Mouse (Mus musculus): Measurements from ENCODE around the gene Fzd4. TPM values are rescaled to one million over a fixed set of nuclear protein-coding genes. Genes with fewer than 3 reads are reported as not detected.

Fzd4 gene
- total RNA-seq (2021) = 10 to 100 TPM; 32.2 to 34.5 TPM
- long read RNA-seq, experiment 1, full-length matches to known transcripts = 11 of 14 reads
- long read RNA-seq, experiment 1, partial matches to known transcripts = 0 of 14 reads
- long read RNA-seq, experiment 1, other reads (novel, unspliced or antisense) = 3 of 14 reads
- long read RNA-seq, experiment 2, full-length matches to known transcripts = 6 of 10 reads
- long read RNA-seq, experiment 2, partial matches to known transcripts = 0 of 10 reads
- long read RNA-seq, experiment 2, other reads (novel, unspliced or antisense) = 4 of 10 reads

DNA sequence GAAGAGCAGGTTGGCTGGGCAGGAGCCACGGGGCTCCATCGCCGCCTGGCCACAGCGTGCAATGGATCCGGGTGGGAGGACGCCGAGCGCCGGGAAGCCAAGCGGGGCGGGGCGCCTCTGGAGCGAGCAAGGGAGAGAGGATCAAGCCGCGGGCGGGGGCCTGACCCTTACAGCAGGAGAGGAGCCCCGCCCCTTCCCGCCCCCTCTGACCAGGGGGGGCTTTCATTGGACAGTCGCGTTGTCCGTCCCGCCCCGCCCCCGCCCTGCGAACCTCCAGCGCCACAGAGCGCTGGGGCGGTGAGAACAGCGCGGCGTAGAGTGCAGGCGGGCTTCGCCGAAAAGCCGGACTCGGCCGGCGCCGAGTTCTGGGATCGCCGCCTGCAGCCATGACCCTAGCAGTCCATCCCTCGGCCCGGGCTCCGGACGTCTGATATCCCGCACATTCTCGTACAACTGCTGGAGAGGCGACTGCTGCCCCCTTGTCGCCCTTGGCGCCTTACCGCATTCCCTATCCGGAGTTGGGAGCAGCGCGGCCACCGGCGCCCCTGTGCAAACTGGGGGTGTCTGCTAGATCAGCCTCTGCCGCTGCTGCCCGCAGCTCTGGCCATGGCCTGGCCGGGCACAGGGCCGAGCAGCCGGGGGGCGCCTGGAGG lies at the start of gene Fzd4, which contains the start of gene Tmem135:
Gene Fzd4, plus strand, starts transcription at position 275 of the 653 bp plus-strand sequence.
Gene Tmem135, minus strand, starts transcription at position 142 of the 653 bp plus-strand sequence.
- DNase-seq = peak; percentile 94 to 97

DNA sequence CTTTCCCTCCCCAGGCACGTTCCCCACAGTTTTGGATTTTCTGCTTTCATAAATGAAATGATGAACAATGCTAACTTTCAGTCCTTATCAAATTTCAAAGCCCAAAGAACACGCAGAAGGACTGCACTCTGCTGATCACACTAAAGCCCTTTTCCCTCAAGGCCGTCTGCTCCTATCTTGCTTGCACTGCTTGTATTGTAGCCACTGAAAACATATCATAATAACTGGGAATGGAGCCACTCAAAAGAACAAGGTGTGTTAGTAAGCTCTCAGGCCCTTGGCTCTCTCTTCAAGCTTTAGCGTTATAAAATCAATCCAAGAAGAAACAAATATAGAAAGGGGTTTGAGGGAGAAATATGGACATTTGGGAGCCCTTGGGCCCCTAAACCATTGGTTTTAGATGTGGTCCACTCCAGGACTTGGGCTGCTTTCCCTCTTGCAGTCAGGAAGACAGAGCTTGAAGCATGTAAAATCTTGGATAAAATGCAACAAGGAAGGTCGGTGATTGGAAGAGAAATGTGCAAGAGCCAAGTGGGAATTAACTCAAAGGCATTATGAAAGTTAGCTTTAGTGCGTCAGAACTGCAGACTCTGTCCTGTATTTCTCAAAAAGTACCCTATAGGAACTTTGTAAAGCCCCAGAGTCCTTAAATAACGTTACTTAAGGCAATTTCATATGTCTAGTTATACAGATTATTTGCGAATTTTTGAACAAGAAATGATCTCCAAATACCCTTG lies 48.5 kb upstream of the Fzd4 start:
- DNase-seq = peak in 1 of 2 experiments; percentile 6

DNA sequence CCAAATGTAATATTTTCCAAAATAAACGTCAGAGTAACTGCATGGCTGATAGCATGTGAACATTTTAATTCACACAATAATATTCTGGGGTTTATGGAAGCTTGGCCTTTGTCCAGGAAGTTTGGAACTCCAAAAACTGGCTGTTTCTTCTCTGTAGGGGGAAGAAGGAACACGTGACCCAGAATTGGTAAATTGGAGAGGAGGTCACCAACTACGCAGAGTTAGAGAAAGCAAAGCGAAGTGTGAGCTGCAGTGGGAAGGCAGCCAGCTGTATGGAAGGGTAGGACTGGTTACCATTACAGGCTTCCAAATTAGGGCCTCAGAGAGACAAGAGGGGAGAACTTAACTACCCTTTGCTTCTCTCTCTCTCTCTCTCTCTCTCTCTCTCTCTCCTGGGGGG lies 47.8 kb upstream of the Fzd4 start:
- peak; percentile 40 to 45 for DNase-seq

DNA sequence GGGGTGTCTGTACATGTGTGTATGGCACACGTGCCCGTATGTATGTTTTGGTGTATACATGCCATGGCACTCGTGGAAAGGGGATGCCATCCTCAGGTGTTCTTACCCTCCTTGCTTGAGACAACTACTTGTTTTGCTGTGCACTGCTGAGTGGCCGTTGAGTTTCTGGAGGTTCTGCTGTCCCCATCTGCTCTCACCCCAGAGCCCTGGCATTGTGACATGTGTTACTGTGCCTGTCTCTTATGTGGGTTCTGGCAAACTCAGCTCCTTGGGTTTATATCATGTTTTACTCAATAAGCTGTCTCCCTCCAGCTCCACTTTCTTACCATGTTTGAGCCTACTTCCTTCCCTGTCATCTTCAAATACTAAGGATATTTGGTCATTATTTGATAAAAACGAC lies 40.2 kb upstream of the Fzd4 start:
- no peak for DNase-seq

DNA sequence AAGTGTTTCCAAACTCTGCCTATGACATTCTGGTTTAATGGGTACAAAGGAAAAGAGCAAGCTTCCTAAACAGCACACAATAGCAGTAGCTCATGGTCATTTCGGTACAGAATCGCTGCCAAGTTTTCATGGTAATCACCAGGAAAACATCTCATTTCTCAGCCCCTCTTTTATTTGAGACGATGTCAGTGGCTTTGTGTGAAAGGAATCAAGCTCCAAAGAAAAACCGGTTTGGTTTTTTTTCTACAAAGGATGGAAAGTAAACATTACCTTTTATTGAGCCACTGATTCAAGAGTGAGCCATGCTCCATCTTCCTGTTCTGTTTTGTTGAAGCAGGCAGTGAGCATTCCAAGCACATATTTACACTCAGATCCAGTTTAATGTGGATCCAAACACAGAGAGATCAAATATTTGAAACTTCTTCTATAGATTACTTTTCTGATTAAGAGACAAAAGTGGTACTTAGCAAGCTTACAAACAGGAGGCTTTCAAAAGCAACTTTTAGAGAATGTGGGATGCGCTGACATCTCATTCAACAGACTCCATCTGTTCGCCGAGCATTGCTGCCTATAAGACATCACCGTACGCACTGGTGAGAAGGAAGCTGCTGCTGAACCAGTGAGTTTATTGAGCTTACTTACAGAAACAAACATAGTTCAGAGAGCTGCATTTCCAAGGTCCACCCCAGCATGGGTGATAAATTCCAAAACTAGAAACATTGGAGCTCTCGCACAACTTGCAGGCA lies 38.8 kb upstream of the Fzd4 start:
- no peak for DNase-seq

DNA sequence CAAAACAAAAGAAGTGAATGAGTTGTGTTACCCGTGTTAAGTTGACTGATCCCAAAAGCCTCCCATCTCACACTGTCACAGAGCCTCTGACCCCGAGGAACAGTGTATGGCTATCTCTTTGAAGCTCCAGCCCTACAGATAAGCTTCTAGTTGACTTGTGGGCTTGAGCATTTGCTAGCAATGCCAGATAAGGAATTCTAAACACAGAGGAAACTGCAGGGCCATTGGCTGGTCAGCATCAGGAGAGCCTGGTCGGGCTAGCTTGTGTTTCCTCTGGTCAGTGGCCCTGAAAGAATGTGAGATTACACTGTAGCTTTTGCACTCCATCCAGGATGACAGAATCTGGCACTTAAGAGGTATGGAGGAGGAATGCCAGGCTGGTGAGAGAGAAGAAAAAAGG lies 36.5 kb upstream of the Fzd4 start:
- peak; percentile 25 to 33 for DNase-seq

DNA sequence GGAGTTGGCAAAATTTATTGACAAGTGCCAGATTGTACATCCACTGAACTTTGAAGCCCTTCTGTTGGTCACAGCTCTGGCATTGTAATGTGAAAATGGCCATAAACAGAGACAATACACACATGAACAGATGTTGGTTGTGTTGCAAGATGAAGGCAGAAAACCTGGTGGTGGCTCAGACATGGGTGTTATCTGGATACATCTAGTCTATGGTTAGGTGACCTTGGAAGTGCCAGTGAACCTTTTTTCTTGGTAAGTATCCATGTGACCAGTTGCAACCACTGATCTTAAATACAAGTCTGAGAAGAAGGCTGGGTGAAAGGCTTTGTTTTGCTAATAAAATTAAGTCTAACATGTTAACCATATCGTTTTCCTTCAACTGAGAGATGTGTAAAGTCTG lies 34.1 kb upstream of the Fzd4 start:
- no peak for DNase-seq

DNA sequence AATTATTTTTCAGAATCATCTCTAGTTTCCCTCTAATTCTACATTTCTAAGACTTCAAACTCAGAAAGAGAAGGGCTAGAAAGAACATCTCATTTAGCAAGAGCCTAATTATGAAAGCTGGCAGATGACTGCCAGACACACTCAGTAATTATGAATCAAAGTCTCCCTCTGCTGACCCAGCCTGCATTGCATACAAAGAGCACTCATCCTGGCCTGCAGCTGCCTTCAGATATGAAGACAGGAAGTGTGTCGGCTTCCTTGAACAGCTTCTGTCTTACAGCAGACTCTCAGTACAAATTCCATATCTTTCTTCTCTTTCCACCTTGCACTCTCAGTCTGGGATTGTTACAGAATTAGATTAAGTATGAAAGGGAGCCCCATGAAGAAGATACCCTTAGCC lies 33.2 kb upstream of the Fzd4 start:
- peak; percentile 69 to 74 for DNase-seq

DNA sequence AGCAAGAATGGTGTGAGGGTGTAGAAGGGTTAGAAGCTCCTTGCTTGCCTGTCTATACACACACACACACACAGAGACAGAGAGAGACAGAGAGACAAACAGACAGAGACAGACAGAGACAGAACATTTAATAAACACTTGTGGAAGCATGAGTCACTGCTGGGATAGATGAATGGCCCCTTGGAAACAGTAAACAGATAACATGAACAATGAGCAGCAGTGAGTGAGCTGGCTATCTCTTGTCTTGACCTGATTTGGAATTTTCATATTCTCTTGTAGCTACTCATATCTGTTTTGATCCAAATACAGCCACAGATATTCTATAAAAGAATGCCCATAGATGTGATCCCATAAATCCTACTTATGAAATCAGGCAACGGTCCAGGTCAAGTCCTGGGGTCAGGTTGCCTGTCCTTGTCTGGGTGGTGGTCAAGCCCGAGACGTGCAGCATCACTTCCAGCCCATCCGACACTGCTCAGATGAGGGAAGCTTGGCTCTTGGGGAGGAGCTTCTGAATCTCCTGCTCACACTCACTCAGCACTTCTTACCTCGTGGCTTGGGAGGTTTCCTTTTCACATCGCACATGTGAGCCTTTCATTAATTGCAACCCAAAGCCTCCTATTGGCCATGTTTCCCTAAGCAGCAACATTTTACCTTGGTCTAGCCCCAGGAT lies 32.4 kb upstream of the Fzd4 start:
- no peak for DNase-seq

DNA sequence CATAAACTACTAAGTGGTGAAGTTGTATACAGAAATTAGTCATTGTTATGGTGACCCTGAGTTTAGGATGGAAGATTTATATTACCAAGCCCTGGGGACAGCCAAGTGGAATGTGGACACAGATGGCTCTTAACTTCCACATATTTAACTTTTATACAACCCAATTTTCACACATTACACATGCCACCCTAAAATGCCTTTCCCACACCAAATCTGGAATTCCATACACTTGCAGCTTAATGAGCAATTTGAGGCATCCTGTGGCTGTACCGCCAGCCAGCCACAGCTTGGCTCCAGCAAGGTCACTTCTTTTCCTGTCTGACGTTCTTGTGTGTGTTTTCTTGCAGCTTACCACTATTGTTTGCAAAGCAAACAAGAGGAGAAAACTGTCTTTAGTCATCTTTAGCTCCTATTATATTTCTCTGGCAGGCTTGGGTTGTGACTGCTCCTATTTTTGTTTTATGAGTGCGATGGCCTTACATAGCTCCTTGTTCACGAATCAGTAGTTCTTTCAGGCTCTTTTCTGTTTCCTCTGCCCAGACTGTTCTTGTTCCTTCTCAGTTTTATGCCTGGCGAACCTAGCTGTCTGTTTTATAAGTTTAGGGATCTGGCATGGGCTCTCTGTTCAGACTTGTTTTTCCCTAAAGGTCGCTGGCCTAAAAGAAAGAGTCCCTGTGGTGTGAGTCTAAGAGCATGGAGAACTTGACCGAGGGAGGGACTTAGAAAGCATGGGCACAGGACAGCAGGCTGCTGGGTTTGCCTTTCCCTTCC lies 23.0 kb upstream of the Fzd4 start:
- no peak for DNase-seq

DNA sequence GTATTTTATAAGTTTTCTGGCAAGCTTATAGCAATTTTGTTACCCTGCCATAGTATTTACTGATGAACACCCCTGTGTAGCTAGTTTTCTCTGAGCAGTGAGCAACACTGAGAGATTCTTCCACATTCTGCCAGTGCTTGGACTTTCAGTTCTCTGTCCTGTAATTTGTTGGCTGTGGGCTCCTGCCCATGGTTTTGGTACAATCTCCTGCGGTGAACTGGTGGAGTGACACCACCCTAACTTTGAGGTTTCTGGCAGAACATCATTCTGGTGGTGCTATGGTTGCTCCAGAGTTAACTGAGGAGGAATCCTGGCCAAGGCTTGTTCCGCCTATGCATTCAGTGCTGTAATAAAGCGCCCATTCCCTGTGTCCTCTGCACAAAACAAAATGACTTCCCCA lies 21.3 kb upstream of the Fzd4 start:
- no peak for DNase-seq

DNA sequence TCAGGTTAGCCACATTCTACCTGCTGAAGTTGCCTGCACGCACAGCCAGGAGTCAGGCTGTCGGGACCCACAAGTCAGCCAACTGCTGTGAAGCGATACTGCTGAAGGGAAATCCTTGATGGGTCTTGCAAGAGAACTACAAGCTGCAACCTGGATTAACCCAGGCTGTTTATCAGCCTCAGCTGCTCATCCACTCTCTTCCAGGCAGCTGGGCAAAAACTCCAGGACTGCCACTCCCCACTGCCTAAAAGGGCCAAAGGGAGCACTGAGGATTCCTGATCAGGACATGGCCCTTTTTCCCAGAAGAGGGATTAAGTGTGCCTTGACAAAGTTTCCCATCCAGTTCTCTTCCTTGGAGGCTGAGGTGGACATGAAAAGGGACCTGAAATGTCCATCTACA lies 15.2 kb upstream of the Fzd4 start:
- no peak for DNase-seq

DNA sequence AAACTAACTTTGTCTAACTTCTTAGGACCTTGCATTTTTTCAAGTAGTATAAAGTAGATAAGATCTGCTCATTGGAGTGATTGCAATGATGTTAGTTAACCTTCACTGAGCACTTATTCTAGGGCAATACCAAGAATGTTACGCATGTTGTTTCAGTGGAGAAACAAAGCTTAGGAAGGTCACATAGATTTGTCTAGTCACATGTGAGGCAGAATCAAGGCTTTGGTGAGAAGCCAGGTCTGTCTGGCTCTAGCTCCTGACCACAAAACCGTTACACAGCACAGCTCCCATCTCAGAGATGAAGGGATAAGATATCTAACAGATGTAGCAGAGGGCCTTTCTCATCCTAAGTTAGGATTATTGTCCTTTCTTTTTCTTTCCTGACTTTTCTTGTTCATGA lies 13.5 kb upstream of the Fzd4 start:
- DNase-seq = no peak

DNA sequence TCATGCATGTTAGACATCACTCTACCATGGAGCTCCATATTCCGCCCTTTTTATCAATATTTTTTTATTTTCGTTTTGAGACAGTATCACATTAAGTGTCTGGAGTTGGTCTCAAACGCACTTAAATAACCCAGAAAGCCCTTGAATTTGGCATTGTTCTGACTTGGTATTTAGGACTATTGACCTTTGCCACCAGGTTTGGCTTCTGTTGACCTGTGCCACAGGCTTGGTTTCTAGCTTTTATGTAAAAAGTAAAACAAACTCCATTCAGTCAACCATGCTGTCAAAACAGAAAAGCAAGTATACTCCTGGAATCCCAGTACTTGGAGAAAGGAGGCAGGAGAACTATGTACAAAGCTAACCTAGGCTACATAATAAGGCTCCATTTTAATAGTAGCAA lies 12.9 kb upstream of the Fzd4 start:
- no peak for DNase-seq

DNA sequence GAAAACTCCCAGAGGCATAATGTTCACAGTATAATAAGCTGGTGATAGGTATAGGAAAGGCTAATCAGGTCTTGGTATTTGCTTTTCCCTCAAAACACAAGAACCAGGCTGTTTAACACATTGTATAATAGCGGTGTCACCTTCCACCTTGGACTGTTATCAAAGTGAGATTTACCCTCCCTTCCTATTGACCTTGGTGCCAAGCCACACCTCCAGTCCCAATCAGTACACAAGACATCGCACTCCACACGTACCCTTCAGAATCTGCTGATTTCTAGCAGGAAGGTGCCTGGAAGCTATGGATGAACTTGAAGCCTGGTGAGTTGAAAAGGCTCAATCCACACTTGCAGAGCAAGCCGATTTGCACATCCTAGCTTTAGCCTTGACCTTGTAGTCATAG lies 12.3 kb upstream of the Fzd4 start:
- peak; percentile 52 to 72 for DNase-seq

DNA sequence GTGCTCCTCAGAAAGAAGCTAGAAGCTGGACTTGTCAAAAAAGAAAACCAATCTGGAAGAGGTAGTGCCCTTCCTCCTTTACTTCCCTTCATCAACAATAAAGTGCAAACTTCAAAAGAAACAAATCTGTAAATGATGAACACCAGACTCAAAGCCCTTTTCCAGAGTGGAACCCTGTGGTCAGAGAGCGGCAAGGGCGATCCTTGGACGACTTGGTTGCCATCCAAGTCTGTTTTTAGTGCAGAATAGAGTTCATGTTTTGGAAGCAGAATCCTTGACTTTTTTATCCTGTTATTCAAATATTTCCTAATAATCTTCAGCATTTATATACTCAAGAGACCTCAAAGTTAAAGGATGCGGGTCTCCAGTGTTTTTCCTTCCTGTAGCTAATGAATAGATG lies 11.8 kb upstream of the Fzd4 start:
- peak in 1 of 2 experiments; percentile 60 for DNase-seq

DNA sequence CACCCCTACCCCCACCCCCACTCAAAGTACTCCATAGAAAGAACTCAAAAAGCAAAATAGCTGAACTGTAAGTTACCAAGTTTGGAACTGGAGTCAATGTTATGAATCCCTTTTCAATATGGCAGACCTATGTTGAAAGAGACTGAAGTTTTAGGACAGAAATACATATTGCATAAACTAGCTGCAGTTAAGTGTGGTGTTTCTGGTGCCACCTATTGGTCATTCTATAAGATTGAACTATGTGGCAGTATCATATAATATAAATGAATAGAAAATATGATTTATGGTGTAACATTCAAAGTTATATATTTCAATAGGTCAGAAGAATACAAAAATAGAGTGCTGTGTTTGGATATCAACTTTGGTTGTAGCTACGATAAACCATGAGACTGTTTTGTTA lies 11.3 kb upstream of the Fzd4 start:
- no peak for DNase-seq

DNA sequence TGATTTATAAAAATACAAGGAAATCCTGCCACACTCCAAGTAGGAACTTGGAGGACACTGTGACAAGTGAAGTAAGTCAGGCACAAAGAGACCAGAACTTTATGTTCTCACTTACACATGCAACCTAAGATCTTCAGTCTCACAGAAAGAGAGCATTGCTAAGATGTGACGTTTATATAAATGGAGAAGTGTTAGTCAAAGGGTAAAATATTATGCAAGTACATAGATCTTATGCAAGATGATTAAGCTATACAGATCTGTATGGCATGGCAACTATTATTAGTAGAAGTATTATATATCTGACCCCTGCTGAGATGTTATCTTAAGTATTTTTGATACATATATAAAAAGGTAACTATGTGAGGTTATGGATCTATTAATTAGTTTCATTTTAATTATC lies 8.8 kb upstream of the Fzd4 start:
- no peak for DNase-seq

DNA sequence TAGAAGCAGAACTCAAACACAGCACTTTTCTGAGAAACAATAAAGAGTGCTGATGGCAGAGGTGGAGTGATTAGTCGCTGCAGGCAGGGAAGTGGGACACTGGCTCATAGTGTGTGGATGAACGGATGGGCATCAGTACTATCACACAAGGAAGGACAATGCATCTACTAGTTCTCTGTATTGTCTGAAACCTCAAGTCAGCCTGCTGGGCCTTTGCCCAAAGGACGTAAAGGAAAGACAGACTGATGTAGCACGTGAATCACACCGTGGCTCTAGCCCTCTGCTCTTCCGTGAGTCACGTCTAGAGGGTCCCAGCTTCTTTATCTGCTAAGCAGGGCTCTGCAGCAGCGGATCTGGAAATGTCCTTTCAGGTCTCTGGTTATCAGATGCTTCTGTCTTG lies 7.8 kb upstream of the Fzd4 start:
- DNase-seq = no peak

DNA sequence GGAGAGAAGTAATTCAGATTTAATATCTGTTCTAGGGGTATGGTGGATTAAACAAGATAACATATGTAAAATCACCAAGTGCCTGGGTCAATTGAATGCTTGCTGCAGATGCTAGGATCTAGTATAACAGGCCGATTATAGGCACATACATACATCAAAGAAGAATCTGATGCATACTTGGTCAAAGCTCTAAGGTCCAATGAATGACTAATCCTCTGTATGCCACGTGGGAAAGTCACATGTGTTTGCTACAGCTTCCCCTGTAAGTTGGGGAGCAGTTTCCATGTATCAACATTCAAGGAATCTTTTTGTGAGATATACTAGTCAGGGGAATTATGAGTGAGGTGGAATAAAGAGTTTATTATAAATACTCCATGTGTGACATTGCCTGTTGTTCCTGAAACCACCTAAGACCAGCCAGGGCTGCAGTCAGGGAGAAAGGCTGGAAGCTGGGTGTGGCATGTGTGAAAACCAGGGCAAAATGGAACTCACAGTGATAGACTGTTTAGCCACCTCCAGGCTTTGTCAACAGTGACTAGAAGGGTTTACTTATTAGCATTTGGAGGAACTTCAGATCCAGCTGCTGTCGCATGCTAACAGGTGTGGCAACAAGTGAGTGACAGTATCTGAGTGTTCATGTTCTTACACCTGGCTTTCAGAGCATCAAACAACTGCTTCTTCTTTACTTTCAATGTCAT lies 6.2 kb upstream of the Fzd4 start:
- DNase-seq = no peak

DNA sequence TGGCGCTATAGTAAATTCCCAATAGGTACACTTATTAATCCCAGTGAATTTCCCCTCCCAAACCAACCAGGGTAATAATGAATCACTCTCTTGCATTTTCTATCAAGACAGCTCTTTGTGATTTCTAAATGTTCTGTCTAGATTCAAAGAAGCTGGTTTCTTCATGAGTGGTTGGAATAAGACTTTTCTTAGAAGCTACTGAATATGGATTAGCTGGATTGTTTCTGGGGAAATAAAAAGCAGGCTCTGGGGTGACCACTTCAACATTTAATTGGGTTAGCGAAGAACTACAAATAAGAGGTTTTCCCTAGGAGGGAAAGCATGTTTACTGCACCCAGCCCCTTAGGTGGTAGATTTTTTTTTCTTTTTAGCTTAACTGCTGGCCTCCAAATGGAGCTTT lies 3.4 kb upstream of the Fzd4 start:
- DNase-seq = no peak
